Mouse (Mus musculus) macrophage (primary cell): Measurements from ENCODE around the gene Slc39a11. TPM values are rescaled to one million over a fixed set of nuclear protein-coding genes. Genes with fewer than 3 reads are reported as not detected.

Experiments used
- H3K27ac ChIP-seq: fragments of 350-480 bp; formaldehyde crosslinking; 2 replicates; pipeline ENCODE4 v1.9.0; 2021
- H3K36me3 ChIP-seq: fragments of 350-480 bp; formaldehyde crosslinking; 2 replicates; pipeline ENCODE4 v1.9.0; 2021; ENCODE audit errors: inconsistent target
- H3K4me3 ChIP-seq: fragments of 350-480 bp; formaldehyde crosslinking; 2 replicates; pipeline ENCODE4 v1.9.0; 2021; ENCODE audit errors: inconsistent target
- H3K79me2 ChIP-seq: fragments of 350-480 bp; formaldehyde crosslinking; 2 replicates; pipeline ENCODE4 v1.9.0; 2021; ENCODE audit errors: inconsistent target
- WGBS: methylation state at CpG from one replicate; pipeline ENCODE4 v1.1.7; 2026; ENCODE audit warnings: inconsistent platforms; ENCODE audit not compliant: missing documents; 5-methylcytosine and 5-hydroxymethylcytosine counted together
- polyA plus RNA-seq: library from polyadenylated mRNA; stranded (reverse); fragments of 250-400 nt; gene quantifications from 3 replicates; pipeline ENCODE4 v1.2.4, GENCODE M21; 2018; ENCODE audit warnings: inconsistent platforms

Gene Slc39a11
- polyA plus RNA-seq, 1 experiment from 2014 or later = 21.0 TPM

- Histone ChIP-seq H3K4me3 (no peak overlapping the region), H3K27ac (no peak overlapping the region), H3K79me2 (no peaks in the 10 kb centered on the region), H3K36me3 (no peaks in the 10 kb centered on the region)
- WGBS = 93% methylated on average over 22 of the region's 22 CpGs
Measured at GRCm38 (mm10) chr11:113296912-113297625, 352.8 kb downstream of the Slc39a11 start.

- H3K27ac ChIP-seq = no peak overlapping the region
- 65% methylated on average over 7 of the region's 7 CpGs for WGBS
- no peak overlapping the region for H3K4me3 ChIP-seq
- H3K36me3 ChIP-seq = no peaks in the 10 kb centered on the region
- H3K79me2 ChIP-seq = no peaks in the 10 kb centered on the region
Measured at GRCm38 (mm10) chr11:113296162-113296561, 353.7 kb downstream of the Slc39a11 start.

- Histone ChIP-seq H3K79me2 (no peaks in the 10 kb centered on the region), H3K27ac (no peak overlapping the region), H3K4me3 (no peak overlapping the region), H3K36me3 (no peaks in the 10 kb centered on the region)
- 97% methylated on average over 8 of the region's 8 CpGs for WGBS
Measured at GRCm38 (mm10) chr11:113294518-113294917, 355.4 kb downstream of the Slc39a11 start.

- no peak overlapping the region for H3K4me3 ChIP-seq
- no peaks in the 10 kb centered on the region for H3K36me3 ChIP-seq
- H3K79me2 ChIP-seq = no peaks in the 10 kb centered on the region
- 96% methylated on average over 13 of the region's 13 CpGs for WGBS
- no peak overlapping the region for H3K27ac ChIP-seq
Measured at GRCm38 (mm10) chr11:113292906-113293614, 356.8 kb downstream of the Slc39a11 start.

GRCm38 (mm10) chr11:113291781-113292714 lies 357.8 kb downstream of the Slc39a11 start:
- H3K27ac ChIP-seq = no peak overlapping the region
- no peaks in the 10 kb centered on the region for H3K36me3 ChIP-seq
- 91% methylated on average over 15 of the region's 17 CpGs for WGBS
- H3K79me2 ChIP-seq = no peaks in the 10 kb centered on the region
- H3K4me3 ChIP-seq = no peak overlapping the region

- Histone ChIP-seq H3K27ac (no peak overlapping the region), H3K4me3 (no peak overlapping the region), H3K79me2 (no peaks in the 10 kb centered on the region), H3K36me3 (no peaks in the 10 kb centered on the region)
- WGBS = 95% methylated on average over 14 of the region's 14 CpGs
Measured at GRCm38 (mm10) chr11:113290911-113291310, 359.0 kb downstream of the Slc39a11 start.

GRCm38 (mm10) chr11:113284951-113285741 lies 364.7 kb downstream of the Slc39a11 start:
- no peak overlapping the region for H3K27ac ChIP-seq
- H3K4me3 ChIP-seq = no peak overlapping the region
- 90% methylated on average over 27 of the region's 27 CpGs for WGBS
- H3K79me2 ChIP-seq = no peaks in the 10 kb centered on the region
- H3K36me3 ChIP-seq = no peaks in the 10 kb centered on the region

- no peak overlapping the region for H3K27ac ChIP-seq
Measured at GRCm38 (mm10) chr11:113283376-113283811, 366.5 kb downstream of the Slc39a11 start.

GRCm38 (mm10) chr11:113278238-113278637 lies 371.6 kb downstream of the Slc39a11 start:
- no peak overlapping the region for H3K27ac ChIP-seq
- H3K4me3 ChIP-seq = no peak overlapping the region
- WGBS = 93% methylated on average over 6 of the region's 6 CpGs
- no peaks in the 10 kb centered on the region for H3K79me2 ChIP-seq
- no peaks in the 10 kb centered on the region for H3K36me3 ChIP-seq

More at GRCm38 (mm10) chr11:113283376-113283811, 366.5 kb downstream of the Slc39a11 start:
- H3K79me2 ChIP-seq = no peaks in the 10 kb centered on the region
- no peak overlapping the region for H3K4me3 ChIP-seq
- 87% methylated on average over 11 of the region's 11 CpGs for WGBS
- no peaks in the 10 kb centered on the region for H3K36me3 ChIP-seq

- Histone ChIP-seq H3K36me3 (no peaks in the 10 kb centered on the region), H3K4me3 (no peak overlapping the region), H3K27ac (no peak overlapping the region), H3K79me2 (no peaks in the 10 kb centered on the region)
- WGBS = 85% methylated on average over 9 of the region's 10 CpGs
Measured at GRCm38 (mm10) chr11:113277034-113277612, 372.8 kb downstream of the Slc39a11 start.

- Histone ChIP-seq H3K4me3 (no peak overlapping the region), H3K36me3 (no peaks in the 10 kb centered on the region), H3K27ac (no peak overlapping the region), H3K79me2 (no peaks in the 10 kb centered on the region)
- WGBS = 97% methylated on average over 8 of the region's 8 CpGs
Measured at GRCm38 (mm10) chr11:113276518-113276917, 373.4 kb downstream of the Slc39a11 start.

GRCm38 (mm10) chr11:113274037-113274436 lies 375.8 kb downstream of the Slc39a11 start:
- no peak overlapping the region for H3K4me3 ChIP-seq
- WGBS = 89% methylated on average over 8 of the region's 8 CpGs
- H3K79me2 ChIP-seq = no peaks in the 10 kb centered on the region
- H3K27ac ChIP-seq = no peak overlapping the region
- no peaks in the 10 kb centered on the region for H3K36me3 ChIP-seq

GRCm38 (mm10) chr11:113271857-113272256 lies 378.0 kb downstream of the Slc39a11 start:
- no peaks in the 10 kb centered on the region for H3K79me2 ChIP-seq
- no peak overlapping the region for H3K4me3 ChIP-seq
- no peaks in the 10 kb centered on the region for H3K36me3 ChIP-seq
- H3K27ac ChIP-seq = no peak overlapping the region
- 92% methylated on average over 6 of the region's 6 CpGs for WGBS
